Mouse (Mus musculus) heart, embryonic 13.5 days (tissue): ENCODE data around the gene Olfr204. TPM values are rescaled to one million over a fixed set of nuclear protein-coding genes. Genes with fewer than 3 reads are reported as not detected.
"Not testable (repeated sequence)": the region's sequence is repeated elsewhere in the genome, so short reads cannot be mapped to it uniquely, and the experiment has no call there.

Source experiments
- ATAC-seq: fragments of 200-750 bp; cut with Nextera tagmentation; 2 replicates; pipeline ENCODE4 v1.8.0; 2017; ENCODE audit warnings: moderate TSS enrichment; ENCODE audit not compliant: insufficient number of reproducible peaks, low FRiP score, low TSS enrichment; ENCODE audit errors: extremely low read depth
- H3K27ac ChIP-seq: fragments of 300-500 bp; sonication (generic); replicated peaks from 2 replicates; pipeline ENCODE4 v1.5.1; 2015; ENCODE audit warnings: moderate library complexity, mild to moderate bottlenecking, inconsistent platforms
- H3K27me3 ChIP-seq: fragments of 300-500 bp; sonication (generic); replicated peaks from 2 replicates; pipeline ENCODE4 v1.6.1; 2015; ENCODE audit warnings: mild to moderate bottlenecking, inconsistent platforms
- H3K36me3 ChIP-seq: fragments of 300-500 bp; sonication (generic); 2 replicates; pipeline ENCODE4 v1.6.1; 2015; ENCODE audit warnings: mild to moderate bottlenecking, inconsistent platforms
- H3K4me1 ChIP-seq: fragments of 300-500 bp; sonication (generic); 2 replicates; pipeline ENCODE4 v1.6.1; 2015; ENCODE audit warnings: inconsistent platforms
- H3K4me2 ChIP-seq: fragments of 300-500 bp; sonication (generic); 2 replicates; pipeline ENCODE4 v1.6.1; 2015; ENCODE audit warnings: inconsistent platforms, mild to moderate bottlenecking, moderate library complexity
- H3K4me3 ChIP-seq: fragments of 300-500 bp; sonication (generic); 2 replicates; pipeline ENCODE4 v1.5.1; 2015; ENCODE audit warnings: moderate library complexity, mild to moderate bottlenecking, inconsistent platforms
- H3K9ac ChIP-seq: fragments of 300-500 bp; sonication (generic); 2 replicates; pipeline ENCODE4 v1.6.1; 2015; ENCODE audit warnings: inconsistent platforms, mild to moderate bottlenecking, moderate library complexity
- H3K9me3 ChIP-seq: fragments of 300-500 bp; sonication (generic); 2 replicates; pipeline ENCODE4 v1.6.1; 2016; ENCODE audit warnings: inconsistent platforms
- WGBS: fragments of 180-500 bp; shearing (Covaris S2); methylation state at CpG from one replicate; pipeline ENCODE4 v1.1.7; 2015; ENCODE audit warnings: mixed read lengths; 5-methylcytosine and 5-hydroxymethylcytosine counted together
- polyA plus RNA-seq: library from polyadenylated mRNA; unstranded; fragments of >200 nt; fragmentation: Nextera tagmentation; extraction: Ambion mirVana; gene quantifications from 2 replicates; pipeline ENCODE4 v1.2.1, GENCODE M21; 2015

The Olfr204 gene
- polyA plus RNA-seq = not detected in 2 replicates

GRCm38 (mm10) chr16:59318148-59318547, at the start of gene Olfr204:
Gene Olfr204 (minus strand): TSS chr16:59318248.
- Histone ChIP-seq H3K9ac (no peak within 1 kb of the TSS), H3K36me3 (no peaks in the 10 kb centered on the region), H3K27me3 (no peaks in the 10 kb centered on the region), H3K4me1 (no peaks in the 10 kb centered on the region), H3K27ac (no peak within 1 kb of the TSS), H3K4me3 (no peak within 1 kb of the TSS), H3K9me3 (no peaks in the 10 kb centered on the region), H3K4me2 (no peak within 1 kb of the TSS)
- no peak for ATAC-seq

GRCm38 (mm10) chr16:59363893-59364292, 45.8 kb upstream of the Olfr204 start, which contains the start of gene Olfr209:
Gene Olfr209 (minus strand): TSS chr16:59363993.
- Histone ChIP-seq H3K9ac (no peak within 1 kb of the TSS), H3K27me3 (no peaks in the 10 kb centered on the region), H3K9me3 (no peaks in the 10 kb centered on the region), H3K4me3 (no peak within 1 kb of the TSS), H3K4me2 (no peak within 1 kb of the TSS), H3K4me1 (no peaks in the 10 kb centered on the region), H3K27ac (no peak within 1 kb of the TSS), H3K36me3 (no peaks in the 10 kb centered on the region)
- no peak for ATAC-seq
- 58% methylated on average over 2 of the region's 2 CpGs for WGBS

GRCm38 (mm10) chr16:59349146-59349545, 31.1 kb upstream of the Olfr204 start, which contains the start of gene Olfr206:
Gene Olfr206 (minus strand): TSS chr16:59349246.
- Histone ChIP-seq H3K36me3 (no peaks in the 10 kb centered on the region), H3K9ac (no peak within 1 kb of the TSS), H3K4me1 (no peaks in the 10 kb centered on the region), H3K27me3 (no peaks in the 10 kb centered on the region), H3K27ac (no peak within 1 kb of the TSS), H3K9me3 (no peaks in the 10 kb centered on the region), H3K4me3 (no peak within 1 kb of the TSS), H3K4me2 (no peak within 1 kb of the TSS)
- WGBS = 70% methylated on average over 1 of the region's 1 CpGs
- ATAC-seq = no peak

GRCm38 (mm10) chr16:59331038-59331437, 13.0 kb upstream of the Olfr204 start, which contains the start of gene Olfr205:
Gene Olfr205 (minus strand): TSS chr16:59331138.
- no peak within 1 kb of the TSS for H3K27ac ChIP-seq
- H3K9me3 ChIP-seq = 0 out of 2 replicates have a peak, but pooled peaks cover 4% of the 10 kb centered on the region
- no peak within 1 kb of the TSS for H3K4me2 ChIP-seq
- no peak within 1 kb of the TSS for H3K4me3 ChIP-seq
- H3K27me3 ChIP-seq = no peaks in the 10 kb centered on the region
- H3K36me3 ChIP-seq = no peaks in the 10 kb centered on the region
- H3K9ac ChIP-seq = no peak within 1 kb of the TSS
- ATAC-seq = no peak
- H3K4me1 ChIP-seq = no peaks in the 10 kb centered on the region

- not testable (repeated sequence) for H3K27me3 ChIP-seq, H3K9me3 ChIP-seq, H3K27ac ChIP-seq, H3K4me3 ChIP-seq, H3K4me1 ChIP-seq, H3K4me2 ChIP-seq, H3K36me3 ChIP-seq, ATAC-seq, H3K9ac ChIP-seq
- 41% methylated on average over 1 of the region's 1 CpGs for WGBS
These were observed 5.2 kb upstream of the Olfr204 start for GRCm38 (mm10) chr16:59323262-59323661.

- H3K27ac ChIP-seq = no peak within 1 kb of the TSS
- WGBS = 66% methylated on average over 2 of the region's 2 CpGs
- H3K4me3 ChIP-seq = no peak within 1 kb of the TSS
- no peak within 1 kb of the TSS for H3K4me2 ChIP-seq
- no peaks in the 10 kb centered on the region for H3K27me3 ChIP-seq
- ATAC-seq = no peak
- no peaks in the 10 kb centered on the region for H3K4me1 ChIP-seq
- no peak within 1 kb of the TSS for H3K9ac ChIP-seq
- H3K9me3 ChIP-seq = no peaks in the 10 kb centered on the region
- H3K36me3 ChIP-seq = no peaks in the 10 kb centered on the region
These were observed 19.5 kb downstream of the Olfr204 start, which contains the start of gene Olfr203 for GRCm38 (mm10) chr16:59298581-59298980. Gene Olfr203 (plus strand): TSS chr16:59298881.

GRCm38 (mm10) chr16:59287576-59287975, 30.5 kb downstream of the Olfr204 start:
- H3K27me3 ChIP-seq, H3K9ac ChIP-seq, H3K4me3 ChIP-seq, H3K27ac ChIP-seq, H3K9me3 ChIP-seq, H3K4me2 ChIP-seq, H3K36me3 ChIP-seq, H3K4me1 ChIP-seq, ATAC-seq: not testable (repeated sequence)
- WGBS = 73% methylated on average over 9 of the region's 9 CpGs

- no peaks in the 10 kb centered on the region for H3K36me3 ChIP-seq
- no peak for ATAC-seq
- 76% methylated on average over 1 of the region's 1 CpGs for WGBS
- H3K9ac ChIP-seq = no peak within 1 kb of the TSS
- H3K9me3 ChIP-seq = no peaks in the 10 kb centered on the region
- H3K27ac ChIP-seq = no peak within 1 kb of the TSS
- no peak within 1 kb of the TSS for H3K4me3 ChIP-seq
- H3K27me3 ChIP-seq = no peaks in the 10 kb centered on the region
- no peak within 1 kb of the TSS for H3K4me2 ChIP-seq
- H3K4me1 ChIP-seq = no peaks in the 10 kb centered on the region
These were observed 31.4 kb downstream of the Olfr204 start, which contains the start of gene Olfr202 for GRCm38 (mm10) chr16:59286693-59287092. Gene Olfr202 (minus strand): TSS chr16:59286793.

GRCm38 (mm10) chr16:59283476-59283875, 34.6 kb downstream of the Olfr204 start:
- H3K4me1 ChIP-seq = no peaks in the 10 kb centered on the region
- no peaks in the 10 kb centered on the region for H3K27me3 ChIP-seq
- WGBS = 44% methylated on average over 1 of the region's 1 CpGs
- no peaks in the 10 kb centered on the region for H3K36me3 ChIP-seq
- no peak for ATAC-seq
- no peaks in the 10 kb centered on the region for H3K9me3 ChIP-seq
- H3K9ac ChIP-seq = no peak overlapping the region
- H3K4me2 ChIP-seq = no peak overlapping the region
- H3K4me3 ChIP-seq = no peak overlapping the region
- H3K27ac ChIP-seq = no peak overlapping the region

GRCm38 (mm10) chr16:59280542-59280941, 37.5 kb downstream of the Olfr204 start:
- H3K27ac ChIP-seq = no peak overlapping the region
- no peak overlapping the region for H3K4me2 ChIP-seq
- 38% methylated on average over 3 of the region's 3 CpGs for whole genome bisulfite sequencing
- no peak overlapping the region for H3K9ac ChIP-seq
- H3K4me3 ChIP-seq = no peak overlapping the region
- ATAC-seq = no peak
- no peaks in the 10 kb centered on the region for H3K9me3 ChIP-seq
- no peaks in the 10 kb centered on the region for H3K4me1 ChIP-seq
- H3K27me3 ChIP-seq = no peaks in the 10 kb centered on the region
- no peaks in the 10 kb centered on the region for H3K36me3 ChIP-seq

GRCm38 (mm10) chr16:59272532-59272931, 45.5 kb downstream of the Olfr204 start, which contains the start of gene Olfr201:
Gene Olfr201 (minus strand): TSS chr16:59272632.
- not testable (repeated sequence) for H3K4me1 ChIP-seq, H3K36me3 ChIP-seq, H3K4me2 ChIP-seq, H3K27ac ChIP-seq, ATAC-seq, H3K27me3 ChIP-seq, H3K4me3 ChIP-seq, H3K9me3 ChIP-seq, H3K9ac ChIP-seq
- WGBS = 75% methylated on average over 4 of the region's 4 CpGs

GRCm38 (mm10) chr16:59269097-59269496, 49.0 kb downstream of the Olfr204 start:
- not testable (repeated sequence) for H3K9me3 ChIP-seq, H3K9ac ChIP-seq, H3K27me3 ChIP-seq, H3K36me3 ChIP-seq, H3K27ac ChIP-seq, ATAC-seq, H3K4me2 ChIP-seq, H3K4me1 ChIP-seq, H3K4me3 ChIP-seq
- 61% methylated on average over 4 of the region's 4 CpGs for WGBS
